Mouse (Mus musculus) liver, embryonic 15.5 days (tissue): Measurements from ENCODE around the gene Vmn1r204. TPM values are rescaled to one million over a fixed set of nuclear protein-coding genes. Genes with fewer than 3 reads are reported as not detected.
"Not testable (repeated sequence)": the region's sequence is repeated elsewhere in the genome, so short reads cannot be mapped to it uniquely, and the experiment has no call there.

Experiments
- ATAC-seq: fragments of 200-750 bp; cut with Nextera tagmentation; 2 replicates; pipeline ENCODE4 v1.8.0; 2017; ENCODE audit warnings: moderate number of reproducible peaks, mild to moderate bottlenecking, moderate library complexity; ENCODE audit not compliant: insufficient read depth
- H3K27ac ChIP-seq: fragments of 300-500 bp; sonication (generic); replicated peaks from 2 replicates; pipeline ENCODE4 v1.5.1; 2015; ENCODE audit warnings: mild to moderate bottlenecking, inconsistent platforms
- H3K27me3 ChIP-seq: fragments of 300-500 bp; sonication (generic); 2 replicates; pipeline ENCODE4 v1.6.1; 2015; ENCODE audit warnings: mild to moderate bottlenecking, inconsistent platforms
- H3K36me3 ChIP-seq: fragments of 300-500 bp; sonication (generic); replicated peaks from 2 replicates; pipeline ENCODE4 v1.6.1; 2015; ENCODE audit warnings: moderate library complexity, mild to moderate bottlenecking, inconsistent platforms
- H3K4me1 ChIP-seq: fragments of 300-500 bp; sonication (generic); replicated peaks from 2 replicates; pipeline ENCODE4 v1.6.1; 2015; ENCODE audit warnings: inconsistent platforms
- H3K4me2 ChIP-seq: fragments of 300-500 bp; sonication (generic); 2 replicates; pipeline ENCODE4 v1.6.1; 2015; ENCODE audit warnings: moderate library complexity, mild to moderate bottlenecking, inconsistent platforms
- H3K4me3 ChIP-seq: fragments of 300-500 bp; sonication (generic); replicated peaks from 2 replicates; pipeline ENCODE4 v1.5.1; 2015; ENCODE audit warnings: mild to moderate bottlenecking, inconsistent platforms
- H3K9ac ChIP-seq: fragments of 300-500 bp; sonication (generic); 2 replicates; pipeline ENCODE4 v1.6.1; 2015; ENCODE audit warnings: moderate library complexity, mild to moderate bottlenecking, inconsistent platforms
- H3K9me3 ChIP-seq: fragments of 300-500 bp; sonication (generic); replicated peaks from 2 replicates; pipeline ENCODE4 v1.6.1; 2016; ENCODE audit warnings: inconsistent platforms
- WGBS: fragments of 180-500 bp; shearing (Covaris S2); methylation state at CpG from one replicate; pipeline ENCODE4 v1.1.7; 2015; ENCODE audit warnings: mixed read lengths; ENCODE audit not compliant: insufficient replicate concordance; 5-methylcytosine and 5-hydroxymethylcytosine counted together
- polyA plus RNA-seq: library from polyadenylated mRNA; unstranded; fragments of >200 nt; fragmentation: Nextera tagmentation; extraction: Ambion mirVana; gene quantifications from 2 replicates; pipeline ENCODE4 v1.2.1, GENCODE M21; 2015

Gene Vmn1r204
- not detected in 2 replicates for polyA plus RNA-seq

DNA sequence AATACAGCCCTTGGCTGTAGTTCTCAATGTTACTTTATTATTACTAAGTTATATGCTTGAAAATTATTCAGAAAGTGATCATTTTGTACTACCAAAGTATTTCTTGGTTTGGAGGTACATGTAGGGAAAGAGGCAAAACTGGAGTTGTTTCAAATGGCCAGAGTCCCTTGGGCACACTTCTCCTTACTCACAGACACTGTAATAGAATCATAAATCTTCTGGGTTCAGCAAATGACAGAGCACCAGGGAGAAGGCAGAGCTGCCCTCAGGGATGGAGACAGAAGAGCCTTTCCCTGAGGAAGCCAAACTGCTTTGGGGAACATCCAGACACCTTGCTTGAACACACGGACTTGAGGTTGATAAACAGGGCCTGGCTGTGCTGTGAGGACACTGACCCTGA is at the start of gene Vmn1r204:
Vmn1r204 (plus strand) TSS at position 301 of the 400 bp plus-strand sequence.
- not testable (repeated sequence) for H3K4me2 ChIP-seq, H3K9ac ChIP-seq, H3K4me3 ChIP-seq, H3K4me1 ChIP-seq, H3K36me3 ChIP-seq, H3K9me3 ChIP-seq, ATAC-seq, H3K27ac ChIP-seq, H3K27me3 ChIP-seq
- WGBS, result 33% methylated on average over 1 of the region's 1 CpGs

DNA sequence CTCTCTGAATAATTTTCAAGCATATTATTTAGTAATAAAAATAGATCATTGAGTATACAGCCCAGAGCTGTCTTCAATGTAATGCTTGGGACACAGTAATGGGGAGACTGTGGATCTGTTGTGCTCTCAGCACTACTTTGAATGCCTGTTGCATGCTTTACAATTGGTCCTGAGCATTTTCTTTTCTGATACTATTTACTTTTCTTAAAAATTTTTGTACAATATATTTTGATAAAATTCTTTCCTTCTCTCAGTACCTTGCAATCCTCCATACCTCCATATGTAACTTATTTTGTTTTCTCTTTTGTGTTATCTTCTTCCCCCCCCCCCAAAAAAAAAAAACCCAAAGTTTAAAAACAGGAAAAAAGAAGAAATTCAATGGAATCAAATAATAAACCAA is 47.7 kb upstream of the Vmn1r204 start, which contains the start of gene Vmn1r202:
Vmn1r202 (minus strand) TSS at position 101 of the 400 bp plus-strand sequence.
- Histone ChIP-seq H3K9me3 (no peaks in the 10 kb centered on the region), H3K4me3 (no peak within 1 kb of the TSS), H3K9ac (no peak within 1 kb of the TSS), H3K27me3 (no peaks in the 10 kb centered on the region), H3K27ac (no peak within 1 kb of the TSS), H3K36me3 (no peaks in the 10 kb centered on the region), H3K4me2 (no peak within 1 kb of the TSS), H3K4me1 (no peaks in the 10 kb centered on the region)
- ATAC-seq, result no peak

DNA sequence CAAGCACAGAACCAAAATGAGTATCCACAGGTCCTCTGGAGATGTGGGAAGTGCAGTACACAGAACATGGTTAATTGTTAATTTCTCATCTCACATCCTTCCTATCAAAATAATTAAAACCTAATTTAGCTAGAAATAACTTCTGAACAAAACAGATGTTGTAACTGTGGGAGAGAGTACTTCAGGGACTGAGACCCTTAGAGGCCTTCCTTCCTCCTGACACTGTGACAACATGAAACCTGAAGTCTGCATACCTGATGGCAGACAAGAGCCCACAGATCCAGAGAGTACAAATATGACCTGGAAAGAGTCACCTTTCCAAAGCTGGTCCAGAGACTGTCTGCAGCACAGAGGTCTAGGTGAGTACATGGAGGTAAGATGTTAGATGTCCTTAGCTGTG is 35.2 kb upstream of the Vmn1r204 start, which contains the start of gene Vmn1r203:
Vmn1r203 (plus strand) TSS at position 301 of the 400 bp plus-strand sequence.
- H3K4me1 ChIP-seq, result no peaks in the 10 kb centered on the region
- H3K9me3 ChIP-seq, result no peaks in the 10 kb centered on the region
- H3K4me3 ChIP-seq, result no peak within 1 kb of the TSS
- no peak for ATAC-seq
- no peak within 1 kb of the TSS for H3K27ac ChIP-seq
- H3K9ac ChIP-seq, result no peak within 1 kb of the TSS
- no peak within 1 kb of the TSS for H3K4me2 ChIP-seq
- no peaks in the 10 kb centered on the region for H3K27me3 ChIP-seq
- no peaks in the 10 kb centered on the region for H3K36me3 ChIP-seq

DNA sequence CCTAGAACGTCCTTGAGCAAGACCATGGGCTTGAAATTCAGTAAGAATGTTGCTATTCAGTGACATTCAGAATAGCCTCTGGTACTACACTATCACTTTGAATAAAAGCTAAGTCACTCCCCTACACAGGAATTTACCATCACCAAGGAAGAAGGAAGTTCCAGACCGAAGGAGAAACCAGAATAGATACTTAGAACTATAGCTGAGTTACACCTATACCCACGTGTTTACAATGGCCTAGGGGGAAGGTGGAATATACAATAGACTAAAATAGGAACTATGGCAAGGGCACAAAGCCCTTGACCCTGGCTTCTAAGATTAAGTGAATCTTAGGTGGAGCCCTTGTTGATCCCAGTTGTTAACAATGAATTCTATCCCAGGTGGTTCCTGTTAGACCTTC is 21.9 kb downstream of the Vmn1r204 start:
- not testable (repeated sequence) for ATAC-seq

DNA sequence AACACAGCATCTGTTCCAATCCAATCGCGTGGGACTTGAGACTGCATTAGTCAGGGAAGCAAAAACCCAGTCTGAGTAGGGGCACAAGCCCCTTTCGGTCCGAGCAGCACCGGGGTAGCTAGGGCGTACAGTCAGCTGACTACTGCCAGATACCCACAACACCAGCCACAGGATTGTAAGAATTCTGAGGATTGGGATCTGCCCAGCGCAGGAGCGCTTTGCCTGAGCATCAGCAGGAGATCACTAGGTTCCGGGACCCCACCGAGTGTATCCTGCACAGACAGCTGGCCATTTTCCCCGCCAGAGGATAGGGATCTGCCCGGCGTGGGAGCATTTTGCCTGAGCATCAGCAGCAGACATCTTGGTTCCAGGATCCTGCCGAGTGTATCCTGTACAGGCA is 30.3 kb downstream of the Vmn1r204 start:
- not testable (repeated sequence) for H3K4me3 ChIP-seq, H3K4me2 ChIP-seq, H3K36me3 ChIP-seq, H3K9ac ChIP-seq, ATAC-seq, H3K9me3 ChIP-seq, H3K27me3 ChIP-seq, H3K4me1 ChIP-seq, H3K27ac ChIP-seq
- 62% methylated on average over 14 of the region's 14 CpGs for WGBS

More for the DNA sequence above, 21.9 kb downstream of the Vmn1r204 start:
- not testable (repeated sequence) for H3K9ac ChIP-seq, H3K36me3 ChIP-seq, H3K9me3 ChIP-seq, H3K27ac ChIP-seq, H3K4me2 ChIP-seq, H3K4me3 ChIP-seq, H3K27me3 ChIP-seq, H3K4me1 ChIP-seq
- 55% methylated on average over 3 of the region's 3 CpGs for WGBS

DNA sequence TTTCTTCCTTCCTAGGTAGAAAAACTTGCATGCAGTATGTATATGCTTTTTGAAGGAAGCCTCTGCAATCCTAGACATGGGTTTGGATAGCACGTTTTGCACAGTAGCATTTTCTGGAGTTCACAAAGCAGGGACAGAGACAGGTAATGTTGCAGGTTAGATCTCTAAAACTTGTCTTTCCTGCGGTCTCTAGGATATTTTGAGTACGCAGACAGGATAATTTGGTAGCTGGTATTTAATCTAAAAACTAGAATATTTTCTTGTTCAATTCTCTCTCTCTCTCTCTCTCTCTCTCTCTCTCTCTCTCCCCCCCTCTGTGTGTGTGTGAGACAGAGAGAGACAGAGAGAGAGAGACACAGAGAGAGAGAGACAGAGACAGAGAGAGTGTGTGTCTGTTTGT is 39.9 kb downstream of the Vmn1r204 start, which contains the start of gene Vmn1r205:
Vmn1r205 (minus strand) TSS at position 101 of the 400 bp plus-strand sequence.
- no peaks in the 10 kb centered on the region for H3K27me3 ChIP-seq
- H3K9me3 ChIP-seq, result no peaks in the 10 kb centered on the region
- H3K4me3 ChIP-seq, result no peak within 1 kb of the TSS
- 56% methylated on average over 3 of the region's 3 CpGs for whole genome bisulfite sequencing
- H3K36me3 ChIP-seq, result no peaks in the 10 kb centered on the region
- H3K27ac ChIP-seq, result no peak within 1 kb of the TSS
- H3K9ac ChIP-seq, result no peak within 1 kb of the TSS
- H3K4me2 ChIP-seq, result no peak within 1 kb of the TSS
- ATAC-seq, result no peak
- no peaks in the 10 kb centered on the region for H3K4me1 ChIP-seq

Other genes starting within 250 kb of the Vmn1r204 start
- gene Vmn1r197, start 228.6 kb upstream of the Vmn1r204 start, polyA plus RNA-seq, result not detected in 2 replicates
- gene Vmn1r198, start 202.8 kb upstream of the Vmn1r204 start, polyA plus RNA-seq, result not detected in 2 replicates
- gene Vmn1r199, start 173.4 kb upstream of the Vmn1r204 start, polyA plus RNA-seq, result not detected in 2 replicates
- not detected in 2 replicates for gene Vmn1r200, start 162.8 kb upstream of the Vmn1r204 start, polyA plus RNA-seq
- gene Vmn1r201, start 81.3 kb upstream of the Vmn1r204 start, polyA plus RNA-seq, result not detected in 2 replicates
- gene Vmn1r202, start 47.8 kb upstream of the Vmn1r204 start, polyA plus RNA-seq, result not detected in 2 replicates
- not detected in 2 replicates for gene Vmn1r203, start 35.1 kb upstream of the Vmn1r204 start, polyA plus RNA-seq
- gene Vmn1r205, start 39.8 kb downstream of the Vmn1r204 start, polyA plus RNA-seq, result not detected in 2 replicates
- not detected in 2 replicates for gene Vmn1r206, start 71.1 kb downstream of the Vmn1r204 start, polyA plus RNA-seq
- gene Vmn1r207-ps, start 176.4 kb downstream of the Vmn1r204 start, polyA plus RNA-seq, result not detected in 2 replicates
- not detected in 2 replicates for gene Vmn1r208, start 224.2 kb downstream of the Vmn1r204 start, polyA plus RNA-seq